Comparison of ENCODE assay signal across 9 mouse cellular contexts in the genomic region with DNA sequence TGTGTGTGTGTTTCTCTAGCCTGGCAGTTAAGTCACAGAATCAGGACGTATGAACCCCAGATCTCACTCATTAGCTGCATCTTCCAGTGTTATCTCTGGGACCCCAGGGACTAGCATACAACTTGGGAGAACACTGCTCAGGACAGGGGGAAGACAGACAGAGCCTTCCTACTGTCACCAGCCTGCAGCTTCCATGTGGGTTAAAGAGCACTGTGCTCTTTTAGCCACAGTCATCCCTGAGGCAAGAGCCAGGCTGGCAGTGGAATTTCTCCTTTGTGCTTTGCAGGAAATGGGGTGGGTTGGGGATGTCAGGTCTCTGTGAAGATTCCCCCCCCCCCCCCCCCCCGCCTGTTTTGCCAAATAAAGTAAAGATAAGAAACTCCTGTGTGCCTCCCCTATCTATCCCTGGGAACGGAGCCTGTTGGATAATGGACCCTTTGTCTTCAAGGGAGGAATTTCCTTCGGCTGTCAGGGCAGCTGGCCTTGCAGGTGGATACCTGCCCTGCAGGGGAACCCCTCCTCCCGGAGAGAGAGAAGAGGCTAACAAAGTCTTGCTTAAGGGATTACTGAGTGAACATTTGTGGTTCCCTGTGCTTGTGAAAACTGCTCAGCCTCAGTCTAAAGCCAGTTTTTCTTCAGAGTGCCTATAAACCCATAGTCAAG.
DNase-seq lines count a peak whose midpoint lies in the region; ATAC-seq and TF ChIP-seq lines count a peak whose summit lies in the region.
"Had no signal": no experiment of that assay in that cellular context is flagged by ENCODE, and none has a peak within 500 bp of the region (broad histone marks: within the 10 kb centered on the region; RNA-seq: fewer than 3 reads in every experiment).

No protein-coding gene starts in this region.

- H3K9ac ChIP-seq in hindbrain, embryonic 16.5 days (ENCODE audit: low read depth, low read length) = no peak overlapping the region
- H3K9ac ChIP-seq in hindbrain, embryonic 13.5 days = no peak overlapping the region
- H3K9ac ChIP-seq in embryonic facial prominence, embryonic 15.5 days = no peak overlapping the region
- no peak overlapping the region for H3K9ac ChIP-seq in midbrain, embryonic 14.5 days (replicated peaks; ENCODE audit: low read length)
- H3K9ac ChIP-seq: liver, embryonic 14.5 days had no signal

- CTCF ChIA-PET in Patski (lab: Charles Lee) = no interaction called here

- no peak overlapping the region for H3K27ac ChIP-seq in hindbrain, embryonic 16.5 days (ENCODE audit: low read depth, low read length)
- H3K27ac ChIP-seq in hindbrain, embryonic 13.5 days = no peak overlapping the region
- no peak overlapping the region for H3K27ac ChIP-seq in embryonic facial prominence, embryonic 15.5 days (replicated peaks)
- H3K27ac ChIP-seq in midbrain, embryonic 14.5 days (replicated peaks; ENCODE audit: low read depth, low read length) = no peak overlapping the region
- H3K27ac ChIP-seq: liver, embryonic 14.5 days had no signal

- intact Hi-C loops in heart, postnatal 14 days (cut with DNase I) = loop anchor here (5.0 kb wide), 1 partner anchor 173 kb away; no protein-coding TSS in a partner anchor

- no peak overlapping the region for H3K4me2 ChIP-seq in hindbrain, embryonic 16.5 days (ENCODE audit: low read length)
- no peak overlapping the region for H3K4me2 ChIP-seq in hindbrain, embryonic 13.5 days
- no peak overlapping the region for H3K4me2 ChIP-seq in embryonic facial prominence, embryonic 15.5 days (replicated peaks)
- H3K4me2 ChIP-seq in midbrain, embryonic 14.5 days (ENCODE audit: low read length) = no peak overlapping the region

- H3K27me3 ChIP-seq in hindbrain, embryonic 16.5 days (replicated peaks; ENCODE audit: control insufficient read depth, insufficient read depth, low read length) = no peaks in the 10 kb centered on the region
- H3K27me3 ChIP-seq in hindbrain, embryonic 13.5 days = no peaks in the 10 kb centered on the region
- H3K27me3 ChIP-seq in Patski = no peaks in the 10 kb centered on the region
- no peaks in the 10 kb centered on the region for H3K27me3 ChIP-seq in embryonic facial prominence, embryonic 15.5 days
- no peaks in the 10 kb centered on the region for H3K27me3 ChIP-seq in midbrain, embryonic 14.5 days (ENCODE audit: control insufficient read depth, insufficient read depth, low read length)

- no peaks in the 10 kb centered on the region for H3K36me3 ChIP-seq in hindbrain, embryonic 16.5 days (ENCODE audit: control insufficient read depth, insufficient read depth, low read length)
- H3K36me3 ChIP-seq in hindbrain, embryonic 13.5 days = no peaks in the 10 kb centered on the region
- 0 out of 2 replicates have a peak, but pooled peaks cover 2% of the 10 kb centered on the region for H3K36me3 ChIP-seq in embryonic facial prominence, embryonic 15.5 days
- H3K36me3 ChIP-seq in midbrain, embryonic 14.5 days (ENCODE audit: control insufficient read depth, insufficient read depth, low read length) = no peaks in the 10 kb centered on the region

- 30% methylated on average over 4 of the region's 5 CpGs for WGBS in hindbrain, embryonic 16.5 days
- WGBS in hindbrain, embryonic 13.5 days = 13% methylated on average over 5 of the region's 5 CpGs
- WGBS in embryonic facial prominence, embryonic 15.5 days = 17% methylated on average over 5 of the region's 5 CpGs
- WGBS in midbrain, embryonic 14.5 days = 17% methylated on average over 5 of the region's 5 CpGs

- H3K4me3 ChIP-seq in hindbrain, embryonic 16.5 days (ENCODE audit: low read length) = no peak overlapping the region
- no peak overlapping the region for H3K4me3 ChIP-seq in hindbrain, embryonic 13.5 days
- no peak overlapping the region for H3K4me3 ChIP-seq in embryonic facial prominence, embryonic 15.5 days (replicated peaks)
- no peak overlapping the region for H3K4me3 ChIP-seq in midbrain, embryonic 14.5 days (replicated peaks; ENCODE audit: low read depth, low read length)

- H3K9me3 ChIP-seq in hindbrain, embryonic 16.5 days (ENCODE audit: control insufficient read depth, low read length) = no peaks in the 10 kb centered on the region
- no peaks in the 10 kb centered on the region for H3K9me3 ChIP-seq in hindbrain, embryonic 13.5 days
- no peaks in the 10 kb centered on the region for H3K9me3 ChIP-seq in embryonic facial prominence, embryonic 15.5 days (replicated peaks)
- no peaks in the 10 kb centered on the region for H3K9me3 ChIP-seq in midbrain, embryonic 14.5 days (ENCODE audit: control insufficient read depth, low read length)

- no peak for TF ChIP-seq CTCF in Patski (IDR thresholded peaks at IDR 0.05)

- no peaks in the 10 kb centered on the region for H3K4me1 ChIP-seq in hindbrain, embryonic 16.5 days (ENCODE audit: control insufficient read depth, insufficient read depth, low read depth, low read length)
- no peaks in the 10 kb centered on the region for H3K4me1 ChIP-seq in hindbrain, embryonic 13.5 days (replicated peaks)
- no peaks in the 10 kb centered on the region for H3K4me1 ChIP-seq in embryonic facial prominence, embryonic 15.5 days
- no peaks in the 10 kb centered on the region for H3K4me1 ChIP-seq in midbrain, embryonic 14.5 days (ENCODE audit: control insufficient read depth, insufficient read depth, low read length)

- ATAC-seq in hindbrain, embryonic 16.5 days = peak; percentile 9; the same call in 1 of the 2 replicates
- no peak for ATAC-seq in hindbrain, embryonic 13.5 days (ENCODE audit: low FRiP score)
- peak; percentile 32 for ATAC-seq in Patski
- 0 out of 2 replicates have a peak, but pooled peaks have one; percentile 56 for ATAC-seq in embryonic facial prominence, embryonic 15.5 days (ENCODE audit: insufficient number of reproducible peaks, low FRiP score, low TSS enrichment, low read depth)
- peak; percentile 13; the same call in 1 of the 2 replicates for ATAC-seq in midbrain, embryonic 14.5 days (ENCODE audit: low FRiP score, low TSS enrichment)

- DNase-seq in Patski (ENCODE audit: low read depth, low spot score) (no peak), adipocyte (ENCODE audit: low spot score) (no peak)
- no peak for DNase-seq in midbrain, embryonic 14.5 days
- no peak for DNase-seq in right cerebral cortex, postnatal 10 days (ENCODE audit: low spot score in 2 of 2)
- DNase-seq in heart, postnatal 14 days = no peak

- in situ Hi-C loops in Patski (cut with MboI; ENCODE audit: low pct_unique_long_range_greater_than_20kb) = loop anchor here (5.0 to 25.0 kb wide), 2 partner anchors 393 to 1253 kb away; no protein-coding TSS in a partner anchor

- POLR2A ChIA-PET in Patski (lab: Charles Lee) = interaction anchor here (0.6 kb wide), 1 partner anchor 13 kb away, joined by 7 read pairs; no protein-coding TSS in a partner anchor
